Mouse (Mus musculus) MEL (cell line): Measurements from ENCODE around the gene Ppp6r2.

Experiments used
- EP300 ChIP-seq, 2 experiments: IDR thresholded peaks; 2 replicates each; pipeline ENCODE4 v1.6.1; 2011; ENCODE audit warnings: improper control_type of control experiment in 2 of 2, low read length in 2 of 2, low read depth in 1 of 2, mild to moderate bottlenecking in 1 of 2
- POLR2A ChIP-seq, 2 experiments: IDR thresholded peaks; 2 replicates each; pipeline ENCODE4 v1.6.1; 2011 to 2012; ENCODE audit warnings: low read length in 2 of 2, mild to moderate bottlenecking in 2 of 2, control low read depth in 1 of 2, improper control_type of control experiment in 1 of 2, low read depth in 1 of 2, moderate library complexity in 1 of 2; ENCODE audit not compliant: control insufficient read depth in 1 of 2, insufficient read depth in 1 of 2, poor library complexity in 1 of 2
- TCF12 ChIP-seq: IDR thresholded peaks from 2 replicates; pipeline ENCODE4 v1.6.1; 2014; ENCODE audit warnings: low read depth, mild to moderate bottlenecking, inconsistent platforms, low read length, improper control_type of control experiment, moderate library complexity

GRCm38 (mm10) chr15:89322670-89323522 is 111.5 kb downstream of the Ppp6r2 start, which contains the start of gene Adm2:
- TF ChIP-seq TCF12, result 0 out of 2 replicates have a peak, but pooled peaks have one; percentile 9
- TF ChIP-seq POLR2A (IDR thresholded peaks at IDR 0.05; ENCODE audit: control insufficient read depth in 1 of 2, insufficient read depth in 1 of 2, low read depth in 1 of 2, low read length in 2 of 2, poor library complexity in 1 of 2), result peak; percentile 25 to 62; a peak in 2 of 4 replicates
- no peak for TF ChIP-seq EP300 (IDR thresholded peaks at IDR 0.05; ENCODE audit: low read depth in 1 of 2, low read length in 2 of 2)
